28 mouse cellular contexts compared by ENCODE assay signal in the genomic region with DNA sequence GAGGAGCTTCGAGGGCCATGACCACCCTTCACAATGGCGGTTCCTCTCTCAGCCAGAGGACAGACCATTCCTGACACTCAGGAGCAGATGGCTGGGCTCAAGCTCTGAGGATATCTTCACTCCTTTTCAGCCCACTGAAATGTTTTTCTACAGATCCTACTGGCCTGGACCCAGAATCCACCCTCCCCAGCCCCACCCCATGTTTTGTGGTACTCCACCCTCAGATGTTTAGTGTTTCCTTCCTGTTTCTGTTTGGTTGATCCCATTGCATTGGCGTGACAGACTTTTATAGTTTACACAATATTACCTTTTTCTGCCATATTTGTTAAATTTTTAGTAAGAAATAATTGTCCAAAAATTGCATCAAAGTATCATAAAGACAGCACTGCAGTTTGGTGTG. TPM values are rescaled to one million over a fixed set of nuclear protein-coding genes. Genes with fewer than 3 reads are reported as not detected.
"Had no signal": no experiment of that assay in that cellular context is flagged by ENCODE, and none has a peak within 500 bp of the region (broad histone marks: within the 10 kb centered on the region; RNA-seq: fewer than 3 reads in every experiment).

No protein-coding gene starts in this region.

- H3K9ac ChIP-seq: liver, embryonic 13.5 days; lung, embryonic 15.5 days; midbrain, embryonic 13.5 days had no signal

- H3K4me3 ChIP-seq: left cerebral cortex, adult 2 months; liver, embryonic 13.5 days; lung, embryonic 15.5 days; midbrain, embryonic 13.5 days had no signal

- H3K27me3 ChIP-seq: liver, embryonic 13.5 days; lung, embryonic 15.5 days; midbrain, embryonic 13.5 days had no signal

- H3K4me2 ChIP-seq: liver, embryonic 13.5 days; lung, embryonic 15.5 days; midbrain, embryonic 13.5 days had no signal

- DNase-seq: kidney, adult 18-20 months; kidney, adult 9 months; kidney, postnatal 14 days; kidney, postnatal 4 days; liver, embryonic 13.5 days; lung, postnatal 10 days; lung, postnatal 36 days; thymus, adult 18-20 months; thymus, postnatal 14 days; thymus, postnatal 4 days had no signal

- H3K36me3 ChIP-seq: liver, embryonic 13.5 days; lung, embryonic 15.5 days; midbrain, embryonic 13.5 days had no signal

- H3K4me1 ChIP-seq: liver, embryonic 13.5 days; midbrain, embryonic 13.5 days had no signal

- H3K9me3 ChIP-seq: liver, embryonic 13.5 days; lung, embryonic 15.5 days; midbrain, embryonic 13.5 days had no signal

- H3K27ac ChIP-seq: left cerebral cortex, adult 2 months; liver, embryonic 13.5 days; lung, embryonic 15.5 days; midbrain, embryonic 13.5 days had no signal

RNA-seq across cellular contexts. Expression of gene Smco2, which starts 15.6 kb away (rescaled TPM):
- total RNA-seq: layer of hippocampus, adult 18-20 months; layer of hippocampus, postnatal 14 days; left cerebral cortex, adult 2 months; left cerebral cortex, postnatal 10 days; left cerebral cortex, postnatal 36 days; liver, adult 2 months had no signal
- polyA plus RNA-seq: kidney, embryonic 16.5 days; limb, embryonic 11.5 days; limb, embryonic 14.5 days; liver, embryonic 13.5 days; liver, embryonic 16.5 days; lung, embryonic 15.5 days; midbrain, embryonic 13.5 days; midbrain, embryonic 16.5 days; neural tube, embryonic 11.5 days; neural tube, embryonic 14.5 days; small intestine, adult 2 months; spleen, adult 2 months; stomach, embryonic 16.5 days had no signal
